Mouse (Mus musculus) heart, postnatal 0 days (tissue): ENCODE data around the gene Vtcn1.

ENCODE experiments used
- CTCF ChIP-seq: IDR thresholded peaks from 2 replicates; pipeline ENCODE4 v1.5.1; 2016; ENCODE audit warnings: antibody characterized with exemption, control low read depth, low read depth
- EP300 ChIP-seq: IDR thresholded peaks from 2 replicates; pipeline ENCODE4 v1.6.1; 2016; ENCODE audit warnings: antibody characterized with exemption, low read depth

DNA sequence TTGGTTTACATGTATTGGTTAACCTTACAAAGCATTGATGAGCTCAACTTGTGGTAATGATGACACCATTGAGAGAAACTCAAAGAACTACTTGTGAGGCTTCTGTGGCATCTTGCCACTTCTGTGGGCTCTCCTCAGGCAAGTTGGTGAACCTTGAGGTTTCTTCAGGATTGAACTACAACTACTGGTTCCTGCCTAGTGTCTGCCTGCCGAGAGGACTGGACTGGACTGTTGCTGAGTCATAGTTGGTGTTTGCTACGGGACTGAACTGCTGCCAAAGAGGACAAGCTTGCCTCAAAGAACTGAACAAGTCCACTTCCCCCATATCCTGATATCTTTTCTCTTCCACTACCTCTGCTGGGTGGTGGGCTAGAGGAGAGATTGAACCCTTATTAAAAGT, 39.2 kb upstream of the Vtcn1 start:
- TF ChIP-seq CTCF (no peak), EP300 (no peak)
